Mouse (Mus musculus) CH12.LX (cell line): ENCODE data around the gene Pcmt1. TPM values are rescaled to one million over a fixed set of nuclear protein-coding genes. Genes with fewer than 3 reads are reported as not detected.

Source experiments
- DNase-seq: peaks from one replicate; pipeline ENCODE4 v3.0.0-alpha.2; 2013; ENCODE audit errors: extremely low read depth
- H3K27ac ChIP-seq: 2 replicates; pipeline ENCODE4 v1.5.1; 2012; ENCODE audit warnings: low read depth, mild to moderate bottlenecking, control low read depth, moderate library complexity; ENCODE audit not compliant: insufficient read depth
- H3K27me3 ChIP-seq: replicated peaks from 2 replicates; pipeline ENCODE3; 2012; ENCODE audit warnings: inconsistent platforms
- H3K36me3 ChIP-seq, 2 experiments: replicated peaks in 1 of 2; 2 replicates each; pipeline versions ENCODE3 to v1.6.1; 2012; ENCODE audit warnings: inconsistent platforms in 1 of 2, low read length in 1 of 2, mild to moderate bottlenecking in 1 of 2, mixed read lengths in 1 of 2, moderate library complexity in 1 of 2; ENCODE audit not compliant: control insufficient read depth in 1 of 2, insufficient read depth in 1 of 2
- H3K4me1 ChIP-seq, 2 experiments: 2 replicates each; pipeline ENCODE4 v1.6.1; 2012; ENCODE audit warnings: inconsistent platforms in 1 of 2, moderate library complexity in 1 of 2; ENCODE audit not compliant: insufficient read depth in 2 of 2, control insufficient read depth in 1 of 2
- H3K4me2 ChIP-seq: 2 replicates; pipeline ENCODE4 v1.6.1; 2012; ENCODE audit warnings: low read depth, mild to moderate bottlenecking, control low read depth; ENCODE audit not compliant: poor library complexity, insufficient read depth, severe bottlenecking
- H3K4me3 ChIP-seq, 3 experiments: fragments of 150-350 bp in 1 of 3; sonication (generic) in 1 of 3; replicated peaks in 1 of 3; 2 replicates each; pipeline versions ENCODE3 to v1.5.1; 2011 to 2012; ENCODE audit warnings: low read depth in 2 of 3, low read length in 2 of 3, mild to moderate bottlenecking in 2 of 3, moderate library complexity in 2 of 3, control low read depth in 1 of 3, improper control_type of control experiment in 1 of 3, inconsistent platforms in 1 of 3, mixed read lengths in 1 of 3; ENCODE audit not compliant: poor library complexity in 1 of 3
- H3K79me2 ChIP-seq: replicated peaks from 2 replicates; pipeline ENCODE4 v1.6.1; 2012; ENCODE audit warnings: mild to moderate bottlenecking, moderate library complexity; ENCODE audit not compliant: control insufficient read depth, poor library complexity, insufficient read depth, severe bottlenecking; ENCODE audit errors: extremely low read depth
- H3K9ac ChIP-seq: 2 replicates; pipeline ENCODE4 v1.6.1; 2012; ENCODE audit warnings: low read depth, mild to moderate bottlenecking, control low read depth, moderate library complexity; ENCODE audit not compliant: insufficient read depth
- H3K9me3 ChIP-seq: replicated peaks from 2 replicates; pipeline ENCODE3; 2012; ENCODE audit warnings: low read length, inconsistent platforms, mixed read lengths
- BHLHE40 ChIP-seq: IDR thresholded peaks from 2 replicates; pipeline ENCODE4 v1.6.1; 2011; ENCODE audit warnings: mild to moderate bottlenecking, low read depth, low read length, improper control_type of control experiment
- CHD2 ChIP-seq: IDR thresholded peaks from 2 replicates; pipeline ENCODE4 v1.6.1; 2011; ENCODE audit warnings: low read length, improper control_type of control experiment
- CTCF ChIP-seq, 2 experiments: IDR thresholded peaks in 1 of 2; conservative IDR thresholded peaks in 1 of 2; 2 replicates each; pipeline ENCODE4 v1.5.1; 2011 to 2012; ENCODE audit warnings: low read depth in 2 of 2, low read length in 2 of 2, improper control_type of control experiment in 1 of 2, inconsistent platforms in 1 of 2, mild to moderate bottlenecking in 1 of 2, moderate library complexity in 1 of 2
- ELF1 ChIP-seq: IDR thresholded peaks from 2 replicates; pipeline ENCODE4 v1.6.1; 2014; ENCODE audit warnings: low read depth, mild to moderate bottlenecking, inconsistent platforms, low read length, improper control_type of control experiment
- ETS1 ChIP-seq: conservative IDR thresholded peaks from 2 replicates; pipeline ENCODE4 v1.6.1; 2012; ENCODE audit warnings: low read depth, mild to moderate bottlenecking, inconsistent platforms, low read length, improper control_type of control experiment, moderate library complexity
- GABPA ChIP-seq: IDR thresholded peaks from 2 replicates; pipeline ENCODE4 v1.6.1; 2012; ENCODE audit warnings: low read depth, low read length, improper control_type of control experiment, inconsistent platforms; ENCODE audit not compliant: insufficient replicate concordance
- HCFC1 ChIP-seq: IDR thresholded peaks from 2 replicates; pipeline ENCODE4 v1.6.1; 2012; ENCODE audit warnings: low read depth, mild to moderate bottlenecking, inconsistent platforms, low read length, improper control_type of control experiment
- IRF4 ChIP-seq: IDR thresholded peaks from 2 replicates; pipeline ENCODE4 v1.6.1; 2014; ENCODE audit warnings: low read depth, mild to moderate bottlenecking, inconsistent platforms, low read length, improper control_type of control experiment
- JUND ChIP-seq: conservative IDR thresholded peaks from 2 replicates; pipeline ENCODE4 v1.6.1; 2011; ENCODE audit warnings: low read depth, low read length, improper control_type of control experiment
- KAT2A ChIP-seq: IDR thresholded peaks from 2 replicates; pipeline ENCODE4 v1.6.1; 2012; ENCODE audit warnings: low read length, improper control_type of control experiment, inconsistent platforms; ENCODE audit not compliant: insufficient replicate concordance
- MAFK ChIP-seq: IDR thresholded peaks from 2 replicates; pipeline ENCODE4 v1.6.1; 2011; ENCODE audit warnings: low read length, improper control_type of control experiment; ENCODE audit not compliant: insufficient replicate concordance
- MAX ChIP-seq: IDR thresholded peaks from 2 replicates; pipeline ENCODE4 v1.6.1; 2011; ENCODE audit warnings: low read length, improper control_type of control experiment
- MAZ ChIP-seq: IDR thresholded peaks from 2 replicates; pipeline ENCODE4 v1.6.1; 2012; ENCODE audit warnings: low read depth, mild to moderate bottlenecking, inconsistent platforms, low read length, improper control_type of control experiment, moderate library complexity
- MXI1 ChIP-seq: IDR thresholded peaks from 2 replicates; pipeline ENCODE4 v1.6.1; 2011; ENCODE audit warnings: mild to moderate bottlenecking, low read depth, low read length, improper control_type of control experiment
- NELFE ChIP-seq: IDR thresholded peaks from 2 replicates; pipeline ENCODE4 v1.6.1; 2011; ENCODE audit warnings: low read depth, low read length, improper control_type of control experiment
- NRF1 ChIP-seq: IDR thresholded peaks from 2 replicates; pipeline ENCODE4 v1.6.1; 2014; ENCODE audit warnings: low read depth, mild to moderate bottlenecking, inconsistent platforms, low read length, improper control_type of control experiment, moderate library complexity
- POLR2AphosphoS2 ChIP-seq: IDR thresholded peaks from 2 replicates; pipeline ENCODE4 v1.6.1; 2011; ENCODE audit warnings: low read depth, low read length, improper control_type of control experiment
- SMC3 ChIP-seq: IDR thresholded peaks from 2 replicates; pipeline ENCODE4 v1.6.1; 2011; ENCODE audit warnings: low read depth, low read length, improper control_type of control experiment
- TBP ChIP-seq: conservative IDR thresholded peaks from 2 replicates; pipeline ENCODE4 v1.6.1; 2011; ENCODE audit warnings: low read depth, low read length, improper control_type of control experiment
- TCF12 ChIP-seq: IDR thresholded peaks from 2 replicates; pipeline ENCODE4 v1.6.1; 2014; ENCODE audit warnings: low read depth, mild to moderate bottlenecking, inconsistent platforms, low read length, improper control_type of control experiment
- USF1 ChIP-seq: IDR thresholded peaks from 2 replicates; pipeline ENCODE4 v1.6.1; 2014; ENCODE audit warnings: low read depth, mild to moderate bottlenecking, inconsistent platforms, low read length, improper control_type of control experiment
- USF2 ChIP-seq: conservative IDR thresholded peaks from 2 replicates; pipeline ENCODE4 v1.6.1; 2011; ENCODE audit warnings: low read depth, low read length, improper control_type of control experiment
- ZC3H11A ChIP-seq: IDR thresholded peaks from 2 replicates; pipeline ENCODE4 v1.6.1; 2012; ENCODE audit warnings: low read depth, mild to moderate bottlenecking, inconsistent platforms, low read length, improper control_type of control experiment
- dilution Hi-C: fragments of 300-500 bp; cut with MboI; formaldehyde crosslinking; loops from 2 replicates; pipeline ENCODE4 v1.14.3; 2020; ENCODE audit warnings: low sequenced_read_pairs; ENCODE audit not compliant: extremely low pct_unique_long_range_greater_than_20kb, extremely low pct_ligation_motif_present
- in situ Hi-C: fragments of 300-500 bp; cut with MboI; formaldehyde crosslinking; loops from 3 replicates; pipeline ENCODE4 v1.14.3; 2019; ENCODE audit warnings: low sequenced_read_pairs, low pct_ligation_motif_present, low pct_unique_long_range_greater_than_20kb, mixed read lengths
- polyA plus RNA-seq: library from polyadenylated mRNA; unstranded; fragments of >175 nt; gene quantifications from 2 replicates; pipeline ENCODE4 v1.2.1, GENCODE M21; 2012; ENCODE audit warnings: low read depth; ENCODE audit not compliant: insufficient read length
- total RNA-seq, 2 experiments: library from RNA; depleted of rRNA; stranded (reverse); fragments of 300-350 nt in 1 of 2; fragments of >200 nt in 1 of 2; gene quantifications; 2 replicates each; pipeline ENCODE4 v1.2.3; 2012 to 2014

Pcmt1 gene
- total and polyA plus RNA-seq, 3 experiments: 44.4 to 62.2 (median 56.5) TPM

DNA sequence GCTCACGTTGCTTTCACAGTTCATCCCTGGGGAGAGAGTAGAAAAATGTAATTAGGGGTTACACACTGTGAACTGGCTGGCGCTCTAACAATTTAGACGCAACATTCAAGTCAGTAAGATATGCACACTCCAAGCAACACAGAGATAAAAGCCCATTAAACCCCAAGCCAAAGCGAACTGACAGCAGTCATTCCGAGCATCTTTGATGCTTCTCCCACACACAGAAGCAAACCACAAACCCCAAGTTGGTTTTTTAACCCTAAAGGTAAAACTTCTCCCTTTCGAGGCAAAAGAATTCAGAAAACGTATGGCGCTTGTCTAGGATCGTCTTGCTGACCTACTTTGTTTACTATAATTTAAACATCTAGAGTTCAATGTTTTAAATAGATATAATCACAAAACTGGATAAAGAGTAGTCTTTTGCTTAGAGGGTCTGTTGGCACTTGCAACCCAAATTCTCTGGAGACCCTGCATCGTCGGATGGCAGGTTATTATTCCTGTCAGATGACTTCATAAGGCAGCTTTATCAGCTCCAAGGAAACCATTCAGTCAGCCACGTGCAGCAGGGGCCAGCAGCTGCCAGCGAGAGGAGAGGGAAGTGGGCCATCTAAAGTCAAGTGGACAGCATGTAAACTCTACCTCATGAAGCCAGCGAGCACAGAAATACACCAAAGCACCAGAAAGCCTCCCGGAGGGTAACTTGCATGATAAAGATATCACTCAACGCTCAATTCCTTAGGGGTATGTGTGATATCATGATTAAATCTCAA, 49.8 kb downstream of the Pcmt1 start:
- no peak overlapping the region for H3K4me3 ChIP-seq
- TF ChIP-seq JUND: no peak
- no peak for TF ChIP-seq NELFE
- no peak for TF ChIP-seq POLR2AphosphoS2
- no peak for TF ChIP-seq MXI1
- TF ChIP-seq TBP: no peak
- no peak for TF ChIP-seq USF1
- no peak for TF ChIP-seq ETS1
- no peak for TF ChIP-seq CHD2
- TF ChIP-seq USF2: no peak
- no peak for TF ChIP-seq TCF12
- H3K4me1 ChIP-seq: no peaks in the 10 kb centered on the region
- no peak overlapping the region for H3K4me2 ChIP-seq
- H3K27me3 ChIP-seq: no peaks in the 10 kb centered on the region
- H3K79me2 ChIP-seq: no peaks in the 10 kb centered on the region
- H3K9ac ChIP-seq: no peak overlapping the region
- H3K9me3 ChIP-seq: no peaks in the 10 kb centered on the region
- DNase-seq: no peak
- dilution Hi-C loops (no loop called here), in situ Hi-C loops (no loop called here)
- no peak overlapping the region for H3K27ac ChIP-seq
- H3K36me3 ChIP-seq: peaks cover 19 to 53% of the 10 kb centered on the region in 2 experiments

- Histone ChIP-seq H3K36me3 (peaks cover 19 to 53% of the 10 kb centered on the region in 2 experiments), H3K4me3 (no peak overlapping the region), H3K4me1 (no peaks in the 10 kb centered on the region), H3K9me3 (no peaks in the 10 kb centered on the region), H3K4me2 (no peak overlapping the region), H3K9ac (no peak overlapping the region), H3K27me3 (no peaks in the 10 kb centered on the region), H3K79me2 (no peaks in the 10 kb centered on the region), H3K27ac (no peak overlapping the region)
- TF ChIP-seq MXI1 (no peak), ZC3H11A (no peak), CTCF (conservative IDR thresholded peaks at IDR 0.05 in 1 of 2, IDR thresholded peaks at IDR 0.05 in 1 of 2; ENCODE audit: low read depth in 2 of 2, low read length in 2 of 2) (no peak), KAT2A (no peak), CHD2 (no peak), NRF1 (no peak), SMC3 (no peak), TCF12 (no peak), GABPA (no peak), BHLHE40 (no peak), ELF1 (no peak), MAZ (no peak), POLR2AphosphoS2 (no peak), IRF4 (no peak), HCFC1 (no peak), MAX (no peak), MAFK (no peak), USF1 (no peak)
- in situ Hi-C loops: no loop called here
- DNase-seq: no peak
- dilution Hi-C loops: no loop called here
Observed at GRCm38 (mm10) chr10:7630286-7630685, 50.6 kb downstream of the Pcmt1 start.
